Mouse (Mus musculus) megakaryocyte-erythroid progenitor cell, adult 5-6 weeks (primary cell): ENCODE data around the gene Inpp5e. TPM values are rescaled to one million over a fixed set of nuclear protein-coding genes. Genes with fewer than 3 reads are reported as not detected.

Experiments used
- total RNA-seq, 2 experiments: library from RNA; stranded (forward) in 1 of 2; stranded (reverse) in 1 of 2; fragments of 200-1000, 215-1000 nt in 1 of 2; fragments of >200 nt in 1 of 2; fragmentation: Nextera tagmentation in 1 of 2; gene quantifications; 2 replicates each; pipeline ENCODE4 v1.2.3; 2014 to 2017

Gene Inpp5e
- total RNA-seq, 2 experiments from 2014 or later = 9.2 to 20.3 TPM

Other genes with a start within 250 kb of the Inpp5e start
- not detected in 2 replicates for gene Lhx3, start 200.9 kb downstream of the Inpp5e start, total RNA-seq (2014; fragmentation: Nextera tagmentation)
- not detected in 2 replicates for gene Lhx3, start 200.9 kb downstream of the Inpp5e start, total RNA-seq (2017)
- gene Qsox2, start 171.7 kb downstream of the Inpp5e start, total RNA-seq (2014; fragmentation: Nextera tagmentation) = 6.7 and 7.9 TPM in 2 replicates
- gene Qsox2, start 171.7 kb downstream of the Inpp5e start, total RNA-seq (2017) = 5.4 and 6.2 TPM in 2 replicates
- gene Ccdc187, start 114.6 kb downstream of the Inpp5e start, total RNA-seq (2014; fragmentation: Nextera tagmentation) = not detected in 2 replicates
- gene Ccdc187, start 114.6 kb downstream of the Inpp5e start, total RNA-seq (2017) = not detected in 2 replicates
- gene Gpsm1, start 93.7 kb downstream of the Inpp5e start, total RNA-seq (2014; fragmentation: Nextera tagmentation) = 2.8 and 6.8 TPM in 2 replicates
- 6.9 and 12.4 TPM in 2 replicates for gene Gpsm1, start 93.7 kb downstream of the Inpp5e start, total RNA-seq (2017)
- gene Dnlz, start 57.1 kb downstream of the Inpp5e start, total RNA-seq (2014; fragmentation: Nextera tagmentation) = 12.7 and 20.7 TPM in 2 replicates
- gene Dnlz, start 57.1 kb downstream of the Inpp5e start, total RNA-seq (2017) = 9.4 and 15.3 TPM in 2 replicates
- gene Card9, start 48.3 kb downstream of the Inpp5e start, total RNA-seq (2014; fragmentation: Nextera tagmentation) = 0.72 and 2.9 TPM in 2 replicates
- gene Card9, start 48.3 kb downstream of the Inpp5e start, total RNA-seq (2017) = 1.7 and 3.2 TPM in 2 replicates
- gene Snapc4, start 28.6 kb downstream of the Inpp5e start, total RNA-seq (2014; fragmentation: Nextera tagmentation) = 64.6 and 87.4 TPM in 2 replicates
- gene Snapc4, start 28.6 kb downstream of the Inpp5e start, total RNA-seq (2017) = 33.6 and 52.3 TPM in 2 replicates
- gene Entr1, start 19.9 kb downstream of the Inpp5e start, total RNA-seq (2014; fragmentation: Nextera tagmentation) = 45.3 and 72.2 TPM in 2 replicates
- 38.6 and 56.8 TPM in 2 replicates for gene Entr1, start 19.9 kb downstream of the Inpp5e start, total RNA-seq (2017)
- gene Pmpca, start 19.9 kb downstream of the Inpp5e start, total RNA-seq (2014; fragmentation: Nextera tagmentation) = 75.8 and 78.0 TPM in 2 replicates
- gene Pmpca, start 19.9 kb downstream of the Inpp5e start, total RNA-seq (2017) = 68.3 and 90.5 TPM in 2 replicates
- gene Sec16a, start 36.0 kb upstream of the Inpp5e start, total RNA-seq (2014; fragmentation: Nextera tagmentation) = 32.7 and 37.7 TPM in 2 replicates
- 16.6 and 29.8 TPM in 2 replicates for gene Sec16a, start 36.0 kb upstream of the Inpp5e start, total RNA-seq (2017)
- 2.6 and 3.1 TPM in 2 replicates for gene Notch1, start 107.5 kb upstream of the Inpp5e start, total RNA-seq (2014; fragmentation: Nextera tagmentation)
- gene Notch1, start 107.5 kb upstream of the Inpp5e start, total RNA-seq (2017) = 0.56 and 0.61 TPM in 2 replicates
- 88.4 and 89.4 TPM in 2 replicates for gene Egfl7, start 170.8 kb upstream of the Inpp5e start, total RNA-seq (2014; fragmentation: Nextera tagmentation)
- gene Egfl7, start 170.8 kb upstream of the Inpp5e start, total RNA-seq (2017) = 31.8 and 63.1 TPM in 2 replicates
- gene Gm20532, start 177.4 kb upstream of the Inpp5e start, total RNA-seq (2014; fragmentation: Nextera tagmentation) = not detected in 2 replicates
- not detected in 2 replicates for gene Gm20532, start 177.4 kb upstream of the Inpp5e start, total RNA-seq (2017)
- gene Agpat2, start 195.2 kb upstream of the Inpp5e start, total RNA-seq (2014; fragmentation: Nextera tagmentation) = 14.8 and 15.2 TPM in 2 replicates
- 9.9 and 11.8 TPM in 2 replicates for gene Agpat2, start 195.2 kb upstream of the Inpp5e start, total RNA-seq (2017)
- gene Fam69b, start 219.3 kb upstream of the Inpp5e start, total RNA-seq (2014; fragmentation: Nextera tagmentation) = 5.7 and 7.7 TPM in 2 replicates
- gene Fam69b, start 219.3 kb upstream of the Inpp5e start, total RNA-seq (2017) = 6.8 and 8.0 TPM in 2 replicates